Mouse (Mus musculus) kidney, adult 2 months (tissue): ENCODE data around the gene Btbd35f6. TPM values are rescaled to one million over a fixed set of nuclear protein-coding genes. Genes with fewer than 3 reads are reported as not detected.
"Not testable (repeated sequence)": the region's sequence is repeated elsewhere in the genome, so short reads cannot be mapped to it uniquely, and the experiment has no call there.

Source experiments
- DNase-seq: peaks from one replicate; pipeline ENCODE4 v3.0.0; 2021
- H3K27ac ChIP-seq: fragments of 200-500 bp; 2 replicates; pipeline ENCODE4 v1.5.1; 2012; ENCODE audit warnings: low read depth, low read length, control low read depth, inconsistent platforms; ENCODE audit not compliant: insufficient read depth
- H3K27me3 ChIP-seq: fragments of 200-500 bp; replicated peaks from 2 replicates; pipeline ENCODE4 v1.6.1; 2012; ENCODE audit warnings: mild to moderate bottlenecking, moderate library complexity, low read length, inconsistent platforms; ENCODE audit not compliant: control insufficient read depth, insufficient read depth
- H3K36me3 ChIP-seq: fragments of 200-500 bp; 2 replicates; pipeline ENCODE4 v1.6.1; 2012; ENCODE audit warnings: mild to moderate bottlenecking, moderate library complexity, low read length, inconsistent platforms; ENCODE audit not compliant: control insufficient read depth, insufficient read depth
- H3K4me1 ChIP-seq: fragments of 200-500 bp; 2 replicates; pipeline ENCODE4 v1.6.1; 2011; ENCODE audit warnings: low read length; ENCODE audit not compliant: control insufficient read depth, insufficient read depth
- H3K4me3 ChIP-seq: fragments of 200-500 bp; 2 replicates; pipeline ENCODE4 v1.5.1; 2011; ENCODE audit warnings: mild to moderate bottlenecking, low read depth, low read length, control low read depth; ENCODE audit not compliant: insufficient read depth
- WGBS: fragments of 180-500 bp; shearing (Covaris S2); methylation state at CpG from one replicate; pipeline ENCODE4 v1.1.7; 2018; 5-methylcytosine and 5-hydroxymethylcytosine counted together
- polyA plus RNA-seq: library from polyadenylated mRNA; depleted of rRNA; stranded (reverse); fragments of >200 nt; gene quantifications from 2 replicates; pipeline ENCODE4 v1.2.3, GENCODE M21; 2012; rRNA removed

Gene Btbd35f6
- not detected in 2 replicates for polyA plus RNA-seq

DNA sequence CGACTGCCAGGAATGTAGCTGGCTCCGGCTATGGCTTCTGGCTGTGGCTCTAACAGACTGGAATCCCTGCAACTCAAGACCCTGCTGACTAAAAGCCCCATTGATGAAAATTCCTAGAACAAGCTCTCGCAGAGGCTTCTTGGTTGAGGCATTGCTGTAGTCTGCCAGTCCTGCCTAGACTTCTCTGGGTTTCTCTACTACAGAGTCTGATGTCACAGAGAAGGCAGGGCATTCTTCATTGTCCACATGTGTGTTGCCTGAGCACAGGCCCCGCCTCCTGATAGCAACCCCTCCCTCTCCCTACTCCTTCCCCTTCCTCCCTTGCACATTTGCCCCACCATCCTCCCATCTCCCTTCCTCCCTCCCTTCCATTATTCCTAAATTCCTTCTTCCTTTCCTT, at the start of gene Btbd35f6:
Gene Btbd35f6, minus strand, starts transcription at position 101 of the 400 bp plus-strand sequence.
- not testable (repeated sequence) for H3K36me3 ChIP-seq, H3K27me3 ChIP-seq, H3K27ac ChIP-seq, H3K4me1 ChIP-seq, DNase-seq, H3K4me3 ChIP-seq
- 80% methylated on average over 2 of the region's 4 CpGs for WGBS

DNA sequence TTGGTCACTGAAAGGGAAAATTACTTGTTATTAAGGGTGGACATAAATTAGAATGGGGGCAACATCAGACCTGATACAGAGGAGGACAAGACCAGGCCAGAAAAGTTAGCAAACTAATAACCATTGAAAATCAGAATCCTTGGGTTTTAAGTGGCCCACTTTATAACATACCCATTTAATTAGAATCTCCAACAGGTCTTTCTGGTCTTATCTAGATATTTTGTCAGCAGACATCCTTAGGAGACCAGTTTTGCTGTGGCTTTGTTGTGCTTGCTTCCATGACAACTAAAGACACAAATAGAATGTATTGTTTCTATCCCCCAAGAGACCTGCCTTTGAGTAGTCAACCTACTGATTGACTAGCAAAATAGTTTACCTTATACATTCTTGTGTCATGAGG, 30.4 kb upstream of the Btbd35f6 start, which contains the start of gene Gm21870:
Gene Gm21870, minus strand, starts transcription at position 101 of the 400 bp plus-strand sequence.
- not testable (repeated sequence) for H3K27ac ChIP-seq, DNase-seq, H3K4me1 ChIP-seq, H3K27me3 ChIP-seq, H3K36me3 ChIP-seq, H3K4me3 ChIP-seq

DNA sequence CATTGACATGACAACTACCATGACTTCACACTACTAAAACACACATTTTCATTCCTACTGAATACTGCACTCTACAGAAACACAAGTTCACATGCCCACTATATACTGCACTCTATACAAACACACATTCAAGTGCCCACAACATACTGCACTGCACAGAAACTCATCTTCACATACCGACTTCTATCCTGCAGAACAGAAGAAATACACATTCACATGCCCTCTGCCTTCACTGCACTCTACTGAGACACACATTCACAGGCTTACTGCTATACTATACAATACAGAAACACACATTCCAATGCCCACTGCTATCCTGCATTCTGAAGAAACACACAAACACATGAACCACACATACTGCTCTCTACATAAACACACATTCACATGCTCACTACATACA, 26.1 kb downstream of the Btbd35f6 start:
- WGBS = no CpG with 5 or more reads among the region's 1 CpGs
- H3K4me3 ChIP-seq, H3K36me3 ChIP-seq, H3K27me3 ChIP-seq, H3K4me1 ChIP-seq, DNase-seq, H3K27ac ChIP-seq: not testable (repeated sequence)

DNA sequence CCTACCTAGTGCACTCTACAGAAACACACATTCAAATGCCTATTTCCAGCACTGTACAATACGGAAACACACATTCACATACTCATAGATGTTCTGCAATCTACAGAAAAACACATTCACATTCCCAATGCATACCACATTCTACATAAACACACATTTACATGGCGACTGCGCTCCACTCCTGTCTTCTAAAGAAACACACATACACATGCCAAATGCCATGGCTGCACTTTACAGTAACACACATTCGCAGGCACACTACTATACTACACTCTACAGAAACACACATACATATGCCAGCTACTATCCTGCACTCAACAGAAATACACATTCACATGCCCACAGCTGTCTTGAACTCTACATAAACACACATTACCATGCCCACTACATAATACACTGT, 28.1 kb downstream of the Btbd35f6 start:
- DNase-seq = not testable (repeated sequence)

DNA sequence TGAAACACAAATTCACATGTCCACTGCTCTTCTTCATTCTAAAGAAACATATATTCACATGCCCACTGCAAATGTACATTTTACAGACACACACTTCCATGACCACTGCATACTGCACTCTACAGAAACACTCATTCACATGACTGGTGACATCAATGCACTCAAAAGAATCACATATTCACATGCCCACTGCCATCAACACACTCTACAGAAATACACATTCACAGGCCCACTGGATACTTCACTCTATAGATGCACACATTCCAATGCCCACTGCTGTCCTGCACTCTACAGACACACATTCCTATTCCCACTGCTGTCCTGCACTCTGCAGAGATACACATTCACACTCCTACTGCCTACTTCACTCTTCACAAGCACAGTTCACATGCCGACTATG, 30.0 kb downstream of the Btbd35f6 start:
- no CpG with 5 or more reads among the region's 1 CpGs for WGBS
- not testable (repeated sequence) for DNase-seq, H3K27ac ChIP-seq

More for the DNA sequence above, 28.1 kb downstream of the Btbd35f6 start:
- H3K4me1 ChIP-seq, H3K36me3 ChIP-seq, H3K4me3 ChIP-seq, H3K27me3 ChIP-seq, H3K27ac ChIP-seq: not testable (repeated sequence)
- WGBS = 77% methylated on average over 4 of the region's 4 CpGs

DNA sequence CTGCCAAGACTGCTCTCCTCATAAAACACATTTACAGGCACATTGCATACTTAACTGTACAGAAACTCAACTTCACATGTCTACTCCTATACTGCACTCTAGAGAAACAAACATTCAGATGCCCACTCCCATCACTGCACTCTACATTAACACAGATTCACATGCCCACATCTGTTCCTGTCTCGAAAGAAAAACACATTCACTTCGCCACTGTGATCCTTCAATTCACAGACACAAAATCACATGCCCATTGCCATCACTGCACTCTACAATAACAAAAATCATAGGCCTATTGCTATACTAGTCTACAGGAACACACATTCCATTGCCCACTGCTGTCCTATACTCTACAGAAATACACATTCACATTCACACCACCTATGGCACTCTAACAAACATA, 30.9 kb downstream of the Btbd35f6 start:
- H3K27ac ChIP-seq, H3K27me3 ChIP-seq, H3K4me3 ChIP-seq, H3K4me1 ChIP-seq, DNase-seq, H3K36me3 ChIP-seq: not testable (repeated sequence)
- WGBS = 77% methylated on average over 2 of the region's 2 CpGs

More for the DNA sequence above, 30.0 kb downstream of the Btbd35f6 start:
- H3K36me3 ChIP-seq, H3K4me3 ChIP-seq, H3K27me3 ChIP-seq, H3K4me1 ChIP-seq: not testable (repeated sequence)

Other genes with a start within 250 kb of the Btbd35f6 start
- not detected in 2 replicates for gene Gm21870, start 30.3 kb upstream of the Btbd35f6 start, polyA plus RNA-seq
- not detected in 2 replicates for gene Btbd35f9, start 205.0 kb upstream of the Btbd35f6 start, polyA plus RNA-seq